32 mouse cellular contexts compared by ENCODE assay signal in the genomic region with DNA sequence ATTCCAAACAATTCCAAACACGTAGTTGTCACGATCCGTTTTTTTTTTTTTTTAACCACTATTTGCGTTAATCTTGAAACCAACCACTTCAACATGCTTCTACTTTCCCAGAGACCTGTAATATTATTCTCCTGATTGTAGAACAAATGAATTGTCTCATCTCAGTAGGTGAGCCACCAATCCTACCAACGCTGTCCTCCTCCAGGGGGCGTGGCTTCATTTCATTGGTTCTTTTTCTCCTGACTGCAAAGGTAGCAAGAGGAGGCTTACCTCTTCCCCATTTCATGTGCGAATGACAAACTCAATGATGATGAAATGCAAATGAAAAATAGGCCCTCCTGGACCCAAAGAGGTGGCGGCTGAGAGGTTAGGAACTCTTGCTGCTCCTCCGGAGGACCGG. TPM values are rescaled to one million over a fixed set of nuclear protein-coding genes. Genes with fewer than 3 reads are reported as not detected.
A peak's percentile ranks its signal among the peaks of the same experiment; 100 is the strongest.
DNase-seq lines count a peak whose midpoint lies in the region; ATAC-seq and TF ChIP-seq lines count a peak whose summit lies in the region.
"Had no signal": no experiment of that assay in that cellular context is flagged by ENCODE, and none has a peak within 500 bp of the region (broad histone marks: within the 10 kb centered on the region; RNA-seq: fewer than 3 reads in every experiment).

No protein-coding gene starts in this region.

- DNase-seq in lung, adult 18-20 months, result peak; percentile 28 to 49
- DNase-seq in lung, adult 2 months, result no peak
- peak; percentile 59 for DNase-seq in R1 (ENCODE audit: low read depth, low spot score)
- peak; percentile 32 for DNase-seq in lung, postnatal 10 days
- peak; percentile 25 to 44 for DNase-seq in lung, postnatal 4 days
- DNase-seq: adrenal gland, adult 8-10 months; adrenal gland, postnatal 25 days; cerebellum, adult 11-12 months; cerebellum, adult 8-10 months; cerebellum, postnatal 10 days; cerebellum, postnatal 36 days; embryo, embryonic 11 days; gastrocnemius, postnatal 25 days; heart, adult 18-20 months; heart, postnatal 10 days; heart, postnatal 36 days had no signal

- H3K4me3 ChIP-seq in lung, adult 2 months (replicated peaks; ENCODE audit: extremely low read depth, low read depth, low read length), result no peak overlapping the region
- H3K4me3 ChIP-seq: embryonic facial prominence, embryonic 10.5 days; embryonic facial prominence, embryonic 13.5 days; erythroblast, embryonic 14.5 days; forebrain, embryonic 12.5 days; forebrain, embryonic 15.5 days; heart, embryonic 12.5 days; heart, embryonic 15.5 days; hindbrain, embryonic 10.5 days; hindbrain, embryonic 13.5 days had no signal

- TF ChIP-seq CTCF in lung, adult 2 months (IDR thresholded peaks at IDR 0.05; ENCODE audit: insufficient read depth, low read length), result no peak

- WGBS in lung, adult 2 months, result 64% methylated on average over 10 of the region's 10 CpGs

- no peaks in the 10 kb centered on the region for H3K4me1 ChIP-seq in lung, adult 2 months (ENCODE audit: control insufficient read depth, insufficient read depth, low read length)
- H3K4me1 ChIP-seq: forebrain, embryonic 12.5 days; heart, embryonic 12.5 days; heart, embryonic 15.5 days; hindbrain, embryonic 10.5 days; hindbrain, embryonic 13.5 days had no signal

- TF ChIP-seq POLR2A in lung, adult 2 months (IDR thresholded peaks at IDR 0.05; ENCODE audit: borderline replicate concordance, extremely low read depth, low read depth, low read length), result no peak

- no peak for ATAC-seq in inflammation-experienced regulatory T-cells, adult 6 months
- ATAC-seq: activated CD4-positive, CD25-positive, alpha-beta regulatory T cell, adult 4 months; CD4-positive, CD25-positive, alpha-beta regulatory T cell, adult 4 months; forebrain, embryonic 15.5 days had no signal

RNA-seq across cellular contexts. Expression of a gene that starts 38.3 kb away (rescaled TPM):
- polyA plus RNA-seq in lung, adult 2 months (2012; rRNA removed), result not detected in 2 replicates
- polyA plus RNA-seq in inflammation-experienced regulatory T-cells, adult 6 months (2017; shearing (Covaris generic)), result not detected
- polyA plus RNA-seq: activated CD4-positive, CD25-positive, alpha-beta regulatory T cell, adult 4 months; brain, embryonic 14.5 days; C2C12; CD4-positive, CD25-positive, alpha-beta regulatory T cell, adult 4 months; cortical plate, adult 2 months; embryonic facial prominence, embryonic 10.5 days; embryonic facial prominence, embryonic 13.5 days; erythroblast, embryonic 14.5 days; forebrain, embryonic 12.5 days; forebrain, embryonic 15.5 days; gonadal fat pad, adult 2 months; heart, embryonic 12.5 days; heart, embryonic 15.5 days; hindbrain, embryonic 10.5 days; hindbrain, embryonic 13.5 days had no signal

RNA-seq across cellular contexts. Expression of a gene that starts 53.7 kb away (rescaled TPM):
- polyA plus RNA-seq in lung, adult 2 months (2012; rRNA removed), result 7.3 and 10.0 TPM in 2 replicates
- 100 to 1,000 TPM; 128 to 166 (median 136) TPM for polyA plus RNA-seq in inflammation-experienced regulatory T-cells, adult 6 months (2017; shearing (Covaris generic))

Comparison
In these comparisons a context has a peak if more than half of its experiments do, and no peak if none do; other contexts are left out.
1. RNA of a gene that starts 53.7 kb away (polyA plus RNA-seq): 128 to 166 TPM in inflammation-experienced regulatory T-cells, adult 6 months; 7.3 to 10.0 TPM in lung, adult 2 months; every median in the first group is over 10 times any median in the second.